Comparison of ENCODE assay signal across 8 mouse cellular contexts in genomic region chr4:40757780-40758420, GRCm38 (mm10). TPM values are rescaled to one million over a fixed set of nuclear protein-coding genes. Genes with fewer than 3 reads are reported as not detected.
A peak's percentile ranks its signal among the peaks of the same experiment; 100 is the strongest.
DNase-seq lines count a peak whose midpoint lies in the region; ATAC-seq and TF ChIP-seq lines count a peak whose summit lies in the region.

Smu1 (minus strand) TSS chr4:40757923.

- WGBS in heart, embryonic 12.5 days = under 1% methylated on average over 40 of the region's 40 CpGs
- WGBS in kidney, postnatal 0 days = under 1% methylated on average over 40 of the region's 40 CpGs
- WGBS in liver, embryonic 11.5 days = under 1% methylated on average over 40 of the region's 40 CpGs
- WGBS in stomach, embryonic 14.5 days = under 1% methylated on average over 40 of the region's 40 CpGs

- peak within 1 kb of the TSS; percentile 88 for H3K4me2 ChIP-seq in heart, embryonic 12.5 days
- H3K4me2 ChIP-seq in kidney, postnatal 0 days (ENCODE audit: low read length) = peak within 1 kb of the TSS; percentile 78
- H3K4me2 ChIP-seq in liver, embryonic 11.5 days = peak within 1 kb of the TSS; percentile 82
- peak within 1 kb of the TSS; percentile 77 for H3K4me2 ChIP-seq in stomach, embryonic 14.5 days (replicated peaks; ENCODE audit: low read depth, low read length)

- peak; percentile 99 for DNase-seq in brain, embryonic 14.5 days (ENCODE audit: low read depth)
- DNase-seq in kidney, postnatal 0 days (ENCODE audit: low spot score) = peak; percentile 95
- DNase-seq in liver, embryonic 11.5 days (ENCODE audit: low spot score) = peak; percentile 98
- peak; percentile 99 for DNase-seq in naive thymus-derived CD4-positive, alpha-beta T cell, adult 2 months (ENCODE audit: low read depth)

- H3K9me3 ChIP-seq in erythroblast, embryonic 14.5 days (ENCODE audit: control insufficient read depth, low read length) = no peaks in the 10 kb centered on the region
- H3K9me3 ChIP-seq in heart, embryonic 12.5 days (replicated peaks) = no peaks in the 10 kb centered on the region
- H3K9me3 ChIP-seq in kidney, postnatal 0 days (replicated peaks; ENCODE audit: low read length) = no peaks in the 10 kb centered on the region
- H3K9me3 ChIP-seq in liver, embryonic 11.5 days (ENCODE audit: control insufficient read depth, low read length) = no peaks in the 10 kb centered on the region
- no peaks in the 10 kb centered on the region for H3K9me3 ChIP-seq in stomach, embryonic 14.5 days (ENCODE audit: control insufficient read depth, low read depth, low read length)

- peak within 1 kb of the TSS; percentile 96 for H3K4me3 ChIP-seq in C2C12 (ENCODE audit: insufficient read depth, poor library complexity, severe bottlenecking)
- H3K4me3 ChIP-seq in erythroblast, embryonic 14.5 days (replicated peaks) = peak within 1 kb of the TSS; percentile 80
- peak within 1 kb of the TSS; percentile 100 for H3K4me3 ChIP-seq in heart, embryonic 12.5 days
- H3K4me3 ChIP-seq in kidney, postnatal 0 days (replicated peaks; ENCODE audit: low read depth, low read length) = peak within 1 kb of the TSS; percentile 65
- peak within 1 kb of the TSS; percentile 97 for H3K4me3 ChIP-seq in liver, embryonic 11.5 days (ENCODE audit: low read depth, low read length)
- peak within 1 kb of the TSS; percentile 85 for H3K4me3 ChIP-seq in stomach, embryonic 14.5 days (ENCODE audit: low read depth, low read length)

- peaks cover 26% of the 10 kb centered on the region for H3K79me2 ChIP-seq in C2C12 (ENCODE audit: control insufficient read depth, insufficient read depth)

- peak within 1 kb of the TSS; percentile 77 for H3ac ChIP-seq in C2C12 (ENCODE audit: control insufficient read depth, insufficient read length, low read depth)

- peaks cover 22% of the 10 kb centered on the region for H3K79me3 ChIP-seq in C2C12 (ENCODE audit: low read depth)

- peaks cover 10% of the 10 kb centered on the region for H3K27me3 ChIP-seq in C2C12 (ENCODE audit: control insufficient read depth, insufficient read depth, insufficient read length)
- H3K27me3 ChIP-seq in erythroblast, embryonic 14.5 days (ENCODE audit: control insufficient read depth) = peaks cover 8% of the 10 kb centered on the region
- H3K27me3 ChIP-seq in heart, embryonic 12.5 days (replicated peaks) = 0 out of 2 replicates have a peak, but pooled peaks cover 5% of the 10 kb centered on the region
- H3K27me3 ChIP-seq in kidney, postnatal 0 days (ENCODE audit: insufficient read depth, low read length) = no peaks in the 10 kb centered on the region
- H3K27me3 ChIP-seq in liver, embryonic 11.5 days (replicated peaks; ENCODE audit: control insufficient read depth, insufficient read depth, low read length) = no peaks in the 10 kb centered on the region
- no peaks in the 10 kb centered on the region for H3K27me3 ChIP-seq in stomach, embryonic 14.5 days (ENCODE audit: control insufficient read depth, insufficient read depth, low read length)

- TF ChIP-seq POLR2A in brain, embryonic 14.5 days (IDR thresholded peaks at IDR 0.05; ENCODE audit: borderline replicate concordance, extremely low read depth, insufficient read depth, insufficient read length, poor library complexity, severe bottlenecking) = peak; percentile 69; the same call in 1 of the 2 replicates

- peak within 1 kb of the TSS; percentile 26 for H3K27ac ChIP-seq in heart, embryonic 12.5 days (ENCODE audit: poor library complexity, severe bottlenecking)
- peak within 1 kb of the TSS; percentile 54; the same call in 1 of the 2 replicates for H3K27ac ChIP-seq in kidney, postnatal 0 days
- peak within 1 kb of the TSS; percentile 75 for H3K27ac ChIP-seq in liver, embryonic 11.5 days (ENCODE audit: low read depth, low read length)
- H3K27ac ChIP-seq in stomach, embryonic 14.5 days (ENCODE audit: low read length) = peak within 1 kb of the TSS; percentile 74; the same call in 1 of the 2 replicates

- ATAC-seq in heart, embryonic 12.5 days (ENCODE audit: insufficient number of reproducible peaks, low FRiP score) = peak; percentile 98
- peak; percentile 99 for ATAC-seq in kidney, postnatal 0 days (replicated peaks; ENCODE audit: low FRiP score, low read depth)
- peak; percentile 96 for ATAC-seq in liver, embryonic 11.5 days (replicated peaks; ENCODE audit: low FRiP score)
- ATAC-seq in stomach, embryonic 14.5 days (ENCODE audit: insufficient number of reproducible peaks, insufficient read depth, low FRiP score, low read depth) = peak; percentile 98

- H3K36me3 ChIP-seq in C2C12 (ENCODE audit: control insufficient read depth, insufficient read depth) = peaks cover 30% of the 10 kb centered on the region
- peaks cover 28% of the 10 kb centered on the region for H3K36me3 ChIP-seq in erythroblast, embryonic 14.5 days (ENCODE audit: control insufficient read depth)
- peaks cover 26% of the 10 kb centered on the region for H3K36me3 ChIP-seq in heart, embryonic 12.5 days
- H3K36me3 ChIP-seq in kidney, postnatal 0 days (ENCODE audit: insufficient read depth, low read length) = peaks cover 7% of the 10 kb centered on the region
- peaks cover 19% of the 10 kb centered on the region for H3K36me3 ChIP-seq in liver, embryonic 11.5 days (ENCODE audit: control insufficient read depth, insufficient read depth, low read length)
- peaks cover 24% of the 10 kb centered on the region for H3K36me3 ChIP-seq in stomach, embryonic 14.5 days (ENCODE audit: control insufficient read depth, insufficient read depth, low read length)

- peak within 1 kb of the TSS; percentile 95 for H3K9ac ChIP-seq in heart, embryonic 12.5 days
- H3K9ac ChIP-seq in kidney, postnatal 0 days (ENCODE audit: low read depth, low read length) = peak within 1 kb of the TSS; percentile 96
- peak within 1 kb of the TSS; percentile 83 for H3K9ac ChIP-seq in liver, embryonic 11.5 days (ENCODE audit: low read depth, low read length)
- H3K9ac ChIP-seq in stomach, embryonic 14.5 days (replicated peaks; ENCODE audit: low read depth, low read length) = peak within 1 kb of the TSS; percentile 87

- peaks cover 16% of the 10 kb centered on the region for H3K4me1 ChIP-seq in erythroblast, embryonic 14.5 days (ENCODE audit: control insufficient read depth)
- H3K4me1 ChIP-seq in heart, embryonic 12.5 days (replicated peaks) = peaks cover 3% of the 10 kb centered on the region; the same call in 1 of the 2 replicates
- no peaks in the 10 kb centered on the region for H3K4me1 ChIP-seq in kidney, postnatal 0 days (replicated peaks; ENCODE audit: insufficient read depth, low read length)
- H3K4me1 ChIP-seq in liver, embryonic 11.5 days (replicated peaks; ENCODE audit: control insufficient read depth, insufficient read depth, low read length) = peaks cover 2% of the 10 kb centered on the region; the same call in 1 of the 2 replicates
- no peaks in the 10 kb centered on the region for H3K4me1 ChIP-seq in stomach, embryonic 14.5 days (ENCODE audit: control insufficient read depth, insufficient read depth, low read length)

- no peak for TF ChIP-seq CTCF in C2C12 (IDR thresholded peaks at IDR 0.05; ENCODE audit: control insufficient read depth, insufficient read depth, insufficient read length)
- TF ChIP-seq CTCF in brain, embryonic 14.5 days (IDR thresholded peaks at IDR 0.05; ENCODE audit: borderline replicate concordance, extremely low read depth, insufficient read depth, insufficient read length) = no peak
- TF ChIP-seq CTCF in kidney, postnatal 0 days (IDR thresholded peaks at IDR 0.05; ENCODE audit: low read depth) = no peak

TF ChIP-seq in C2C12, 6 proteins besides CTCF, POLR2A, EP300 and RAD21:
- TF ChIP-seq MAX (IDR thresholded peaks at IDR 0.05) (peak; percentile 77), CEBPB (IDR thresholded peaks at IDR 0.05; ENCODE audit: low read depth) (no peak), FOSL1 (IDR thresholded peaks at IDR 0.05; ENCODE audit: insufficient read depth, low read length, poor library complexity, severe bottlenecking) (no peak), USF1 (IDR thresholded peaks at IDR 0.05; ENCODE audit: low read depth) (no peak), MYOD1 (IDR thresholded peaks at IDR 0.05; ENCODE audit: control insufficient read depth, insufficient read length, low read depth) (no peak), MYOG (IDR thresholded peaks at IDR 0.05; ENCODE audit: control insufficient read depth, extremely low read depth, insufficient read length) (no peak)

RNA-seq across cellular contexts. Expression of gene Smu1, which starts in this region (rescaled TPM):
- 81.4 TPM for polyA plus RNA-seq in C2C12 (2012; fragmentation: generic; extraction: Trizol)
- 67.7 and 80.6 TPM in 2 replicates for polyA plus RNA-seq in brain, embryonic 14.5 days (2012; rRNA removed)
- 0.42 and 0.83 TPM in 2 replicates for polyA plus RNA-seq in erythroblast, embryonic 14.5 days (2012)
- 93.8 and 94.3 TPM in 2 replicates for polyA plus RNA-seq in heart, embryonic 12.5 days (2016; fragmentation: Nextera tagmentation; extraction: Ambion mirVana)
- 122 and 126 TPM in 2 replicates for polyA plus RNA-seq in kidney, postnatal 0 days (2015; fragmentation: Nextera tagmentation; extraction: Ambion mirVana)
- 167 and 178 TPM in 2 replicates for polyA plus RNA-seq in liver, embryonic 11.5 days (2014; fragmentation: Nextera tagmentation; extraction: Ambion mirVana)
- 146 TPM in 2 replicates for polyA plus RNA-seq in stomach, embryonic 14.5 days (2014; fragmentation: Nextera tagmentation; extraction: Ambion mirVana)

Comparison
In these comparisons a context has a peak if more than half of its experiments do, and no peak if none do; other contexts are left out.
1. Peak in every context shown above with its lines: DNase-seq, ATAC-seq, H3K4me3 ChIP-seq and H3K27ac ChIP-seq.
2. RNA of gene Smu1 (polyA plus RNA-seq): 167 to 178 TPM in liver, embryonic 11.5 days, 146 TPM in stomach, embryonic 14.5 days, 122 to 126 TPM in kidney, postnatal 0 days, 93.8 to 94.3 TPM in heart, embryonic 12.5 days, 81.4 TPM in C2C12 (single experiment) and 67.7 to 80.6 TPM in brain, embryonic 14.5 days; 0.42 to 0.83 TPM in erythroblast, embryonic 14.5 days; every median in the first group is over 10 times any median in the second.